Mouse (Mus musculus) small intestine, adult 2 months (tissue): ENCODE results near the gene Ssh2.

ENCODE experiments used
- CTCF ChIP-seq: fragments of 200-500 bp; IDR thresholded peaks from 2 replicates; pipeline ENCODE4 v1.5.1; 2012; ENCODE audit warnings: low read depth, mild to moderate bottlenecking, control low read depth, inconsistent platforms, low read length, moderate library complexity, mixed read lengths; ENCODE audit not compliant: insufficient replicate concordance, insufficient read length; ENCODE audit errors: extremely low read depth
- POLR2A ChIP-seq: fragments of 200-500 bp; IDR thresholded peaks from 2 replicates; pipeline ENCODE4 v1.6.1; 2012; ENCODE audit warnings: low read depth, mild to moderate bottlenecking, control low read depth, inconsistent platforms, low read length, moderate library complexity

- TF ChIP-seq POLR2A: no peak
- no peak for TF ChIP-seq CTCF
Observed at GRCm38 (mm10) chr11:77440081-77440480, 224.0 kb downstream of the Ssh2 start.
